Mouse (Mus musculus) olfactory bulb, adult 2 months (tissue): ENCODE measurements around the gene Def8. TPM values are rescaled to one million over a fixed set of nuclear protein-coding genes. Genes with fewer than 3 reads are reported as not detected.
"Not testable (repeated sequence)": the region's sequence is repeated elsewhere in the genome, so short reads cannot be mapped to it uniquely, and the experiment has no call there.

Source experiments
- H3K27ac ChIP-seq: fragments of 200-500 bp; 2 replicates; pipeline ENCODE4 v1.5.1; 2012; ENCODE audit warnings: low read depth, low read length; ENCODE audit not compliant: insufficient read depth
- H3K4me1 ChIP-seq: fragments of 200-500 bp; 2 replicates; pipeline ENCODE4 v1.6.1; 2012; ENCODE audit warnings: low read length; ENCODE audit not compliant: control insufficient read depth, insufficient read depth
- H3K4me3 ChIP-seq: fragments of 200-500 bp; 2 replicates; pipeline ENCODE4 v1.5.1; 2012; ENCODE audit warnings: mild to moderate bottlenecking, low read depth, low read length, moderate library complexity; ENCODE audit not compliant: insufficient read depth
- CTCF ChIP-seq: fragments of 200-500 bp; IDR thresholded peaks from 2 replicates; pipeline ENCODE4 v1.5.1; 2012; ENCODE audit warnings: low read depth, mild to moderate bottlenecking, low read length, moderate library complexity; ENCODE audit not compliant: insufficient read depth
- POLR2A ChIP-seq: fragments of 200-500 bp; IDR thresholded peaks from 2 replicates; pipeline ENCODE4 v1.6.1; 2012; ENCODE audit warnings: mild to moderate bottlenecking, low read depth, low read length, moderate library complexity; ENCODE audit not compliant: insufficient read depth
- WGBS: fragments of 180-500 bp; shearing (Covaris S2); methylation state at CpG from one replicate; pipeline ENCODE4 v1.1.7; 2018; 5-methylcytosine and 5-hydroxymethylcytosine counted together
- polyA plus RNA-seq: library from polyadenylated mRNA; stranded (reverse); fragments of >200 nt; gene quantifications from 2 replicates; pipeline ENCODE4 v1.2.4, GENCODE M21; 2012; ENCODE audit warnings: low replicate concordance; ENCODE audit not compliant: missing spikeins, insufficient read depth, insufficient read length

The Def8 gene
- polyA plus RNA-seq, 1 experiment: not detected

DNA sequence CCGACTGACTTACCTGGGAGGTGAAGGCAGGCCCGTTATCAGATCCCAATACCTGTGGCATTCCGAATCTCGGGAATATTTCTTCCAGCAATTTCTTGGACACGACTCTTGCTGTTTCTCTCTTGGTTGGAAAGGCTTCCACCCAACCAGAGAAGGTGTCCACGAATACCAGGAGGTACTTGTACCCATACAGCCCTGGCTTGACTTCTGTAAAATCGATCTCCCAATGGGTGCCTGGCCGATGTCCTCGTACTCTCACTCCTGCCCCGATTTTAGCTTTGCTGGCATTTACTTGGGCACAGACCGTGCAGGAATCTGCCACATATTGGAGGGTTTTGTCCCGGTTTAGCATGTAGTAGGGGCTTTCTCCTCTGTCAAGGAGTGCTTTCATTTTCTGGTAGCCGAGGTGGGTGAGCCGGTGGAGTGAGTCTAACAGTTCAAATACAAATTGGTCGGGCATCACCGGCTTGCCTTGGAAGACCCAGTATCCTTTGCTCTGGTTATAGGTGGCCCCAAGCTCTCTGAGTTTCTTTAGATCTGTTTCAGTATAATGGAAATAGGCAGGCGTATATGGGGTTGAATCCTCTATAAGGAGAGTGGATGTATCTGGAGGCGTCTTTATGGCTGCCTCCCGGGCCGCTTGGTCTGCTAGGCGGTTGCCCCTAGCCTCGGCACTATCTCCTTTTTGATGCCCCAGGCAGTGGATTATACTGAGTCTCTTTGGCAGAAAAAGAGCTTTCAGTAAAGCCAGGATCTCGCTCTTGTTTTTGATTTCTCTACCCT lies 5.8 kb downstream of the Def8 start:
- Histone ChIP-seq H3K27ac (no peak overlapping the region), H3K4me1 (no peaks in the 10 kb centered on the region), H3K4me3 (no peak overlapping the region)
- TF ChIP-seq CTCF: no peak
- no peak for TF ChIP-seq POLR2A
- WGBS: 96% methylated on average over 23 of the region's 23 CpGs

DNA sequence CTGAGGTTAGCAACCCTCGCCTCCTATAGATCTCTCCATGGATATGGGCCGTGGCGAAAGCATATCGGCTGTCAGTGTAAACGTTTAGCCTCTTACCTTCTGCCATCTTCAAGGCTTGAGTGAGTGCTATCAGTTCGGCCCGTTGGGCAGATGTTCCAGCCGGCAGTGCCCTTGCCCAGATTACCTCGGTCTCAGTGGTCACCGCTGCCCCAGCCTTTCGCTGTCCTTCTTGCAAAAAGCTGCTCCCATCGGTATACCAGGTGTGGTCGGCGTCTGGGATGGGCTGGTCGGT lies 6.3 kb downstream of the Def8 start:
- not testable (repeated sequence) for H3K4me3 ChIP-seq, H3K27ac ChIP-seq, H3K4me1 ChIP-seq
- 97% methylated on average over 15 of the region's 15 CpGs for WGBS

DNA sequence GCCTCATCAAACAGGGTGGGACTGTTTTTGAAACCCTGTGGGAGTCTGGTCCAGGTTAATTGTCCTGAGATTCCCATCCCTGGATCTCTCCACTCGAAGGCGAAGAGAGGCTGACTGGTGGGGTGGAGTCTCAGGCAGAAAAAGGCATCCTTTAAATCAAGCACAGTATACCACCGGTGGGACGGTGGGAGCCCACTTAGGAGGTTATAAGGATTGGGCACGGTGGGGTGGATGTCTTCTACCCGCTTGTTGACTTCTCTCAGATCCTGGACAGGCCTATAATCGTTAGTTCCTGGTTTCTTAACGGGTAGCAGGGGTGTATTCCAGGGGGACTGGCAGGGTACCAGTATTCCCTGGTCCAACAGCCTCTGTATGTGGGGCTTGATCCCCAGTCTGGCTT lies 7.6 kb downstream of the Def8 start:
- H3K4me3 ChIP-seq, H3K4me1 ChIP-seq, H3K27ac ChIP-seq: not testable (repeated sequence)
- 92% methylated on average over 8 of the region's 8 CpGs for WGBS

DNA sequence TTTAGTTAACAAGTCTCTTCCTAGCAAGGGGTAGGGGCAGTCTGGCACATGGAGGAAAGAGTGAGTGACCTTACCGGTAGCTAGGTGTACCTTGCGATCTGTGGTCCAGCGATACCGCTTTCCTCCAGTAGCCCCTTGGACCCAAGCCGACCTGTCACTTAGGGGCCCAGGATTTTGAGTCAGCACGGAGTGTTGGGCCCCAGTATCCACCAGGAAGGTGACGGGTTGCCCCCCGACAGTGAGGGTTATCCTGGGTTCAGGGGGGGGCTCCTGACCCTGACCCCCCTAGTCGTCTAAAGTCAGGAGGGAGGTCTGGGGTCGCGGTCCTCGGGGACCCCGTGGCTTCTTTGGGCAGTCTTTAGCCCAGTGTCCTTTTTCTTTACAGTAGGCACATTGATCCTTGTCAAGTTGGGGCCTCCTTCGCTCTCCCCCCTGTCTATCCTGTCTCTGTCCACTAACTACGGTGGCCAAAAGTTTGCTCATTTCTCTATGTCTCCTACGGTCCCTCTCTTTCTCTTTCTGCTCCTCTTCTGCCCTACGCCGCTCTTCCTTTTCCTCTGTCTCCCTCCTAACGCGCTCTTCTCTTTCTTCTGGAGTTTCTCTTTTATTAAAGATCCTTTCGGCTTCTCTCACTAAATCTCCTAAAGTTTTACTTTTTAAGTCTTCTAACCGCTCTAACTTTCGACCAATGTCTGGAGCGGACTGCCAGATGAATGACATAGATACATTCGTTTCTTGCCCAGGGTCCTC lies 8.5 kb downstream of the Def8 start:
- WGBS: 96% methylated on average over 25 of the region's 25 CpGs
- H3K27ac ChIP-seq: no peak overlapping the region

DNA sequence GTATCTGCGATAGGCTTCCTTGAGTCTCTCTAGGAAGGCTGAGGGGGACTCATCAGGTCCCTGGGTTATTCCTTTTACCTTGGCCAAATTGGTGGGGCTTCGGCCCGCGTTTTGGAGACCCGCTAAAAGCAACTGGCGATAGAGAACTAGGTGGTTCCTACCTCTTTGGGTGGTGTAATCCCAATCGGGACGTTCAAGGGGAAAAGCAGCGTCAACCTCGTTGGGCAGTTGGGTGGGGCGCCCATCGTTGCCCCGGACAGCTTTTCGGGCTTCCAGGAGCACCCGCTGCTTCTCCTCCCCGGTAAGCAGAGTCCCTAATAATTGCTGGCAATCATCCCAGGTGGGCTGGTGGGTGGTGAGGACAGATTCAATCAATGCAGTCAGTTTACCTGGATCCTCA lies 9.1 kb downstream of the Def8 start:
- no peak for TF ChIP-seq CTCF
- no peak for TF ChIP-seq POLR2A
- no peaks in the 10 kb centered on the region; the same call in 1 of the 2 replicates for H3K4me1 ChIP-seq
- H3K4me3 ChIP-seq: no peak overlapping the region
- WGBS: 95% methylated on average over 16 of the region's 16 CpGs
- no peak overlapping the region for H3K27ac ChIP-seq

More for the DNA sequence above, 8.5 kb downstream of the Def8 start:
- Histone ChIP-seq H3K4me1 (no peaks in the 10 kb centered on the region; the same call in 1 of the 2 replicates), H3K4me3 (no peak overlapping the region)
- TF ChIP-seq CTCF (no peak), POLR2A (no peak)

DNA sequence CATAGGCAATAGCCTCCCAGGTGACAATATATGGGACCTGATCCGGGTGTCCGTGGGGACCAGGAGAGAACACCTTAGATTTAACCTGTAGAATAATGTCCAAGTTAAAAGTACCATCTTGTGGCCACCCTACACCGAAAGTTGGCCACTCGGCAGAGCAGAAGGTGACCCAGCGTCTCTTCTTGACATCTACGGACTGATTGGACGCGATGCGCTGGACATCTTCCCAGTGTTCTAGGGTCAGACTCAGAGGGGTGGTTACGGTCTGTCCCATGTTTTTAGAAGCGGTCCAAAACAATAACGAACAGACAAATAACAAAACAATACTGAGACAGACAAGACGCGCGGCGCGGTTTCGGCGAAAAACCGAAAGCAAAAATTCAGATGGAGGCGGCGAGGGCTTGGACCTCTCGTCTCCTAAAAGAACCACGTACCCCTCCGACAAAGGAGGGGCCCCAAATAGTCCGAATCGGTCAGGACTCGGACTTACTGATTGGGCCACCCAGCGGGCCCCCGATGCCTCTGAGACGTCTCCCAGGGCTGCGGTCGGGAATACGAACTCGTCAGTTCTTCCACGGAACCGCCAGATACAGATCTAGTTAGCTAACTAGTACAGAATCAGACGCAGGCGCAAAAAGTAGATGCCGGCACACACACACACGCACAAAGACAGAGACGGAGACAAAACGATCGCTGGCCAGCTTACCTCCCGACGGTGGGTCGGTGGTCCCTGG lies 10.1 kb downstream of the Def8 start:
- not testable (repeated sequence) for H3K4me1 ChIP-seq, H3K27ac ChIP-seq, H3K4me3 ChIP-seq
- 98% methylated on average over 47 of the region's 47 CpGs for WGBS

DNA sequence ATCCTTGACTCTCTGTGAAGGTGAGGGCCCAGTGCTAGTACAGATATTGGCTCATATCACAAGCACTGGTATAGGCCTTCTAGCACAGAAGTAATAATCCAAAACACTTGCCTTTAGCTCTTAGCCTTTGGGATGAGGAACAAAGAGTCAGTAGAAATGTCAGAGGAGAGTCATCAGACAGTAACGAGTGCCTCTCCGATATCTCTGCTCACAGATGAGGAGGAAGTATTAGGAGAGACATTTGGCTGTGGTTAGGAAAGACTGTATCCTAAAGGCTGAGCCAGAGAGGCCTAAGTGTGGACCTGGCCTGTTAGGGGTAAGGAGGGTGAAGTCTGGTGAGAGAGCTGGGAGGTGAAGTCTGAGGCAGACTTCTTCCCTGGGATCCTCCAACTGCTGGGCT lies 18.5 kb downstream of the Def8 start:
- TF ChIP-seq POLR2A (no peak), CTCF (no peak)
- Histone ChIP-seq H3K4me3 (no peak overlapping the region), H3K27ac (no peak overlapping the region), H3K4me1 (peaks cover 14% of the 10 kb centered on the region)
- 90% methylated on average over 2 of the region's 2 CpGs for WGBS

DNA sequence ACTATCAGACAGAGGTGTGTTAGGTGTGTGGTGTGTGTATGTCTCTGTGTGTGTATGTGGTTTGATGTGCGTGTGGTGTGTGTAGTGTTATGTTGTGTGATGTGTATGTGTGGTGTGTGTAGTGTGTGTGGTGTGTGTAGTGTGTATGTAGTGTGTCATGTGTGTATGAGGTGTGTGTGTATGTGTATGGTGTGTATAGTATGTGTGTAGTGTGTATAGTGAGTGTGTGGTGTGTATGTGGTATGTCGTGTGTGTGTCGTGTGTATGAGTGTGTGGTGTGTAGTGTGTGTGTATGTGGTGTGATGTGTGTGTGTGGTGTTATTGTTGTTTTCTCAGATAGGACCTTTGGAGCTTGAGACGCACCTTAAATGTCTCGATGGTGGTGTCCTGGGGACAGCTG lies 19.0 kb downstream of the Def8 start:
- H3K4me3 ChIP-seq: 0 out of 2 replicates have a peak overlapping the region, but pooled peaks have one; percentile 58
- TF ChIP-seq POLR2A: no peak
- TF ChIP-seq CTCF: no peak
- 89% methylated on average over 5 of the region's 5 CpGs for WGBS
- H3K4me1 ChIP-seq: peaks cover 14% of the 10 kb centered on the region
- no peak overlapping the region for H3K27ac ChIP-seq

DNA sequence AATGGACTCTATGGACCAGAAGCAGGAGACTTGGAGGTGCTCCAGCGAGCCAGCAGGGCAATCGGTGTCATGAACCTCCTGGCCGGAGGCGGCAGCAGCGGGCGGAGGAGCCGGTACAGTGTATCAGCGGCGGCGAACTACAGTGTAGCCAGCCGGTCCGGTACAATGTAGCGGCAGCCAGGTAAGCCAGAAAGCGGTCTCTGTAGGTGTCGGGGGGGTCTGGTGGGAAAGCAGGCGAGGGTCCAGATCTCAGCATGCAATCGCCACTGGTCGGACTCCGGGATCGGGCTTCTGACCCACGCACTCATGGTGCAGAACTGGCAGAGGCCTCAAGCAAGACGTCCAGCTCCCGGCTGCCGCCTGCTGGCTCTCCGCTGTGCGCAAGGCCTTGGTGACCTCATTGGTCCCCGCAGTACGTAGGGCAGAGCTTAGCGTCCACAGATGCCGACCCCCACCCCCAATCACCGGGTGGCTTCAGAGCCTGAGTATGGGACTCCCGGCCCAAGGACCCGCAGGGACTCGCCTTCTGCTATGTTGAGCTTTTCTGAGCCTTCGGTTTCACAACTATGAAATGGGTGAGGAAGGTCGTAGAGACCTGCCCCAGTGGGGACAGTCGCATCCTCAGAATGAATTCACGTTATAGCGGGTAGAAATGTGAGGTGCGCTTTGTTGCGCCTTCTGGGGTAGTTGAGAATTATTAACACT lies 19.7 kb downstream of the Def8 start:
- Histone ChIP-seq H3K4me3 (peak overlapping the region; percentile 58), H3K27ac (peak overlapping the region; percentile 42; the same call in 1 of the 2 replicates), H3K4me1 (peaks cover 14% of the 10 kb centered on the region)
- peak; percentile 61 for TF ChIP-seq POLR2A
- peak; percentile 86 for TF ChIP-seq CTCF
- under 1% methylated on average over 41 of the region's 41 CpGs for WGBS
